Mouse (Mus musculus): Measurements from ENCODE around the gene Maml2. TPM values are rescaled to one million over a fixed set of nuclear protein-coding genes. Genes with fewer than 3 reads are reported as not detected.

Maml2 gene
- polyA plus RNA-seq, 1 experiment from 2014 or later, result 12.9 TPM

DNA sequence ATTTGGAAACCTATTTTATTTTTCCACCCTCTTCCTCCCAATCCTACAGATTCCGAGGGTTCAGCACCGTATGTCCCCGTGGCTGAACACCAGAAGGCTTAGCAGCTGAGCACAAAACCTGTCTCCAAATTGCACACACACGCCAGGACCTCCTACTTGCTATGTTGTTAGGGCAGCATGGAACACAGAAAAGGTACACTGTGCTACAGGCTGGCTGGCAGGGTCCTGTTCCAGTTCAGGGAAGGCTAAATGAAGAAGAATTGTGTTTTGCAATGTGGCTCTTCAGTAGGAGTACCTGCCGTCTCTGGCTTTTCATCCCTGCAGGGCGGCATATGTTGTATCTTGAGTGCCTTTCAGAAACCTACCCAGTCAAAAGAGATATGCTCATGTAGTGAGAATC is 300.0 kb downstream of the Maml2 start:
- Histone ChIP-seq H3K27ac (replicated peaks) (peak overlapping the region; percentile 30; the same call in 1 of the 2 replicates), H3K4me3 (no peak overlapping the region), H3K9me3 (no peaks in the 10 kb centered on the region), H3K4me2 (no peak overlapping the region), H3K36me3 (no peaks in the 10 kb centered on the region), H3K27me3 (no peaks in the 10 kb centered on the region), H3K9ac (no peak overlapping the region), H3K4me1 (replicated peaks) (peaks cover 32% of the 10 kb centered on the region)
- no peak for ATAC-seq (ENCODE audit: low read depth)
- 91% methylated on average over 6 of the region's 6 CpGs for WGBS

DNA sequence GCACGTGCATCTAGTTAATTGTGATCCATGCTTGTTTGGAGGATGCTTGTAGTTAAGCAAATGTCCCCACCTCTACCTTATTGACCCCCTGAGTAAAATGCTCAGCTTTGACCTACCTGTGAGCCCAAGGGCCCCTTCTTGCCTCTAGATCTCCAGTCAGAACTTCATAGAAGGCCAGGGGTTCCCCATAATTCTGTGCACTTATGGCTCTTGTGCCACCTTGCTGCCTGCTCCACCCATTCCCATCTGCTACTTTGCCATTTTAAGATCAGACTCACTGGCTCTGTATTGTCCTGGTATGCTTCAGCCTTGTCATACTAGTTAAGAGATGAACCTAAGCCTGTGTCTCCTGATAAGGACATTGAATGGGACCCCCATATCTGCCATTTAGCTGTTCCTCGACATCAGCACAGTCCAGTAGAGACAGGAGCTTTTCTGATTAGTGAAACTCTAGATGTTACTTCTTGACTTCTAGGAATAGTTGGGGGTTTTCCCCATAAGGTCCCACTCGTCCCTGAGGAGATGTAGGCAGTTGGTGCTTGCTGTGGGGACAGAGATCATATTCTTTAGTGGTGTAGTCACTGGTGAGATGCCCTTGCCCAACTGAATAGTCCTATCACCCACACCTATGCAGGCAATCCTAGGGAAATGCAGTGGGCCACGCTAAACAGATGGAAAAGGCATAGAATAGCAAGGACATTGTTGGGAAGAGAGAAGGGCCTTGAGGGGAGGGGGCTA is 301.0 kb downstream of the Maml2 start:
- Histone ChIP-seq H3K9me3 (no peaks in the 10 kb centered on the region), H3K9ac (no peak overlapping the region), H3K36me3 (no peaks in the 10 kb centered on the region), H3K4me3 (no peak overlapping the region), H3K4me1 (replicated peaks) (peaks cover 24% of the 10 kb centered on the region), H3K27ac (replicated peaks) (no peak overlapping the region), H3K4me2 (no peak overlapping the region), H3K27me3 (no peaks in the 10 kb centered on the region)
- WGBS, result 82% methylated on average over 4 of the region's 4 CpGs
- ATAC-seq (ENCODE audit: low read depth), result no peak

DNA sequence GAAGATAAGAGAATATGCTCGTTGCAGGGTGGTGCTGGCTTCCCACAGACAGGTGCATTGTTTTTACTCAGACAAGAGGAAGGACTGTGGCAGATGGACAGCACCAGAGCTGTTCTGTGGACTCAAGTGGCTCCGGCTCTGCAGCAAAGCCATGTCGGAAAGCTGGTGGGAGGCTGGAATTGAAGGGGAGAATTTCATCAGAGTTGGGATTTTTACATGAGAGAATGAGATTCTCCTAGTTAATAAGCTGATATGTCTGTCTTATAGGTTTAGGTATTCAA is 301.5 kb downstream of the Maml2 start:
- 80% methylated on average over 3 of the region's 3 CpGs for WGBS

DNA sequence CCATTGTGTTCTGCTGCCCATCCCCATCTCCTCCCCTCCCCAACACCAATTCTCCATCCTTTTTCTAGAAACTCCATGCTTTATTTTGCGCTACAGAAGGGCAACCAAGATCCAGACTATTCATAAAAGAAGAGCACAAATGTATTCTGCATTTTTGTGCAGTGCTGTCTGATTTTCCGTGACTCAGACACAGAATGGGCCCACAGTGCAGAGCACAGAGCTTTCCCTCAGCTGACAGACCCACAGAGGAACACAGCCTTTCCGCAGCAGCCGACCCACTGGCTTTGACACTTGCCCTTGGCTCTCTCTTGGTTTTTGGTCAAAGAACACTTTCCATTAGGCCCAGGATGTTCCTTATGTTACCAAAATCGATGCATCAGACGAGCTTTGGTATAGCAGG is 302.0 kb downstream of the Maml2 start:
- Histone ChIP-seq H3K27ac (replicated peaks) (no peak overlapping the region), H3K4me1 (replicated peaks) (peaks cover 15% of the 10 kb centered on the region)
- WGBS, result 86% methylated on average over 6 of the region's 6 CpGs

More for the DNA sequence above, 301.5 kb downstream of the Maml2 start:
- ATAC-seq (ENCODE audit: low read depth), result no peak
- no peaks in the 10 kb centered on the region for H3K36me3 ChIP-seq
- no peak overlapping the region for H3K27ac ChIP-seq (replicated peaks)
- no peak overlapping the region for H3K4me3 ChIP-seq
- H3K27me3 ChIP-seq, result no peaks in the 10 kb centered on the region
- peaks cover 20% of the 10 kb centered on the region for H3K4me1 ChIP-seq (replicated peaks)
- no peaks in the 10 kb centered on the region for H3K9me3 ChIP-seq
- no peak overlapping the region for H3K9ac ChIP-seq
- no peak overlapping the region for H3K4me2 ChIP-seq

DNA sequence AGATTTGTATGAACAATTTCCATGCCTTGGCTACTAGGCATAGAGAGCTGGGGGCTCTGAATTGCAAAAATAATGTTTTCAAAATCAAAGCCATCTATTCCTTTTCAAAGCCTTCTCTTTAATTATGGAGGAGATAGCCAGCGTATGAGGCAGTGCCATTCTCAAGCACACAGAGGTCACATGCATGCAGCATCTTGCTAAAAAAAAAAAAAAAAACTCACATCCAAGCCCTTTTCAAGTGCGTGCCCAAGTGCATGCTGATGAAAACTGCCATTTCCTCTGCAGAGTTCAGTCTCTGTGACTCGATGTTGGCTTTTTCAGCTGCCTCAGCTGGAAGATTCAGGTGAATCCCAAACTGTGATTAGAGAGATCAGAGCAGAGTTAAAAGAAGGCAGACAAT is 304.0 kb downstream of the Maml2 start:
- Histone ChIP-seq H3K9me3 (no peaks in the 10 kb centered on the region), H3K36me3 (no peaks in the 10 kb centered on the region), H3K27ac (replicated peaks) (no peak overlapping the region), H3K4me2 (no peak overlapping the region), H3K4me1 (replicated peaks) (0 out of 2 replicates have a peak, but pooled peaks cover 6% of the 10 kb centered on the region), H3K4me3 (no peak overlapping the region), H3K27me3 (no peaks in the 10 kb centered on the region), H3K9ac (no peak overlapping the region)
- 88% methylated on average over 3 of the region's 3 CpGs for WGBS
- no peak for ATAC-seq (ENCODE audit: low read depth)

More for the DNA sequence above, 302.0 kb downstream of the Maml2 start:
- Histone ChIP-seq H3K9ac (no peak overlapping the region), H3K9me3 (no peaks in the 10 kb centered on the region), H3K4me2 (no peak overlapping the region), H3K4me3 (no peak overlapping the region), H3K27me3 (no peaks in the 10 kb centered on the region), H3K36me3 (no peaks in the 10 kb centered on the region)
- ATAC-seq (ENCODE audit: low read depth), result no peak

DNA sequence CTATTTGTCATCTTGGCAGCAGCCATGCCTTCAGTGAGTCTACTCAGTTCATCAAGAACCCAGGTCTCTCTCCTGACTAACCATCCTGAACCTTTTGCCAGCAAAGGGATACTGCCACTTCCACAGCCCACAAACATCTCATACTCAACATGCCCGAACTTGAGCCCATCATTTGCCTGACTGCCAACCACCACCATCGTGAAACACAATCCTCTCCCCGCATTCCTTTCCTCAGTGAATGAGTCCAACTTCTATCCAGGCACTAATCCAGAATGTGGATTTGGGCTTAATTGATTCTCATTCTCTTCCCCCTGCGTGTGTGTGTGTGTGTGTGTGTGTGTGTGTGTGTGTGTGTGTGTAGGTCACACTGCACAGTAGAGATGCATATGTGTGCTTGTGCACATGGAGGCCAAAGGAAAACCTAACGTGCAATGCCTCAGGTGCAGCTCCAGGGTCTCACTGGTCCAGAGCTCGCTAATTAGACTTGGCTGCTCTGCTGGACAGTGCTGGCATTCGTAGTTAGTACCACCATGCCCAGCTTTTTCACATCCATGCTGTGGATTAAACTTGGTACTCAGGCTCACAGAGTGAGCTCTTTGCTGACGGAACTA is 305.9 kb downstream of the Maml2 start:
- WGBS, result 91% methylated on average over 8 of the region's 8 CpGs
- H3K4me1 ChIP-seq (replicated peaks), result no peaks in the 10 kb centered on the region
- H3K27ac ChIP-seq (replicated peaks), result no peak overlapping the region
- H3K4me2 ChIP-seq, result no peak overlapping the region
- no peak overlapping the region for H3K9ac ChIP-seq
- no peaks in the 10 kb centered on the region for H3K9me3 ChIP-seq
- ATAC-seq (ENCODE audit: low read depth), result no peak
- H3K27me3 ChIP-seq, result no peaks in the 10 kb centered on the region
- no peak overlapping the region for H3K4me3 ChIP-seq
- no peaks in the 10 kb centered on the region for H3K36me3 ChIP-seq

DNA sequence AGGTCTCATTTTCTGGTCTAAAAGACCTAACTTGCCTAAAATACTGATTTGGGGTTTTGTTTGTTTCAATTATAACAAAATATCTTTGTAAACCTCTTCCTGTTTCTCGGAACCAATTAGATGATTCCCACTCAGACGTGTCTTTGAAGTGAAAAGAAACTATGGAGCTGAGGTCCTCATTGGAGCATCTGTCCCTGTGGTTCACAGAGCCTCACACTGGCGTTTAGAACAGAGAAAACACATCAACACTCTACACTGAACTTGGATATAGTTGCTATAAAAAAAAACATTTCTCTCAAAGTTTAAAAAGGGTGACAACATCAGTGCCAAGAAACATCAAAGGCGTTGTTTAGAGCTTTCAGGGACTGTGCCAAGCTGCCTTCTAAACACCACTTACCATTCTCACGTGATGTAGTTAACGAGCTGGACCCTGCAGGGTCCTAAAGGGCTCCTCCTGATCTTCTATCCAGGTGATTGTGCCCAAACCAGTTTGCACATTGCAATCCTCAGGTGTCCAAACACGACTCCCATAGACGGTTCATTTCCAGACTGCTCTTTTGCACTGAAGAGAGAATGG is 309.9 kb downstream of the Maml2 start:
- Histone ChIP-seq H3K27ac (replicated peaks) (no peak overlapping the region), H3K4me2 (no peak overlapping the region), H3K9ac (no peak overlapping the region), H3K4me1 (replicated peaks) (peaks cover 5% of the 10 kb centered on the region), H3K9me3 (no peaks in the 10 kb centered on the region), H3K4me3 (no peak overlapping the region), H3K36me3 (no peaks in the 10 kb centered on the region), H3K27me3 (no peaks in the 10 kb centered on the region)
- ATAC-seq (ENCODE audit: low read depth), result no peak
- 81% methylated on average over 8 of the region's 8 CpGs for WGBS

DNA sequence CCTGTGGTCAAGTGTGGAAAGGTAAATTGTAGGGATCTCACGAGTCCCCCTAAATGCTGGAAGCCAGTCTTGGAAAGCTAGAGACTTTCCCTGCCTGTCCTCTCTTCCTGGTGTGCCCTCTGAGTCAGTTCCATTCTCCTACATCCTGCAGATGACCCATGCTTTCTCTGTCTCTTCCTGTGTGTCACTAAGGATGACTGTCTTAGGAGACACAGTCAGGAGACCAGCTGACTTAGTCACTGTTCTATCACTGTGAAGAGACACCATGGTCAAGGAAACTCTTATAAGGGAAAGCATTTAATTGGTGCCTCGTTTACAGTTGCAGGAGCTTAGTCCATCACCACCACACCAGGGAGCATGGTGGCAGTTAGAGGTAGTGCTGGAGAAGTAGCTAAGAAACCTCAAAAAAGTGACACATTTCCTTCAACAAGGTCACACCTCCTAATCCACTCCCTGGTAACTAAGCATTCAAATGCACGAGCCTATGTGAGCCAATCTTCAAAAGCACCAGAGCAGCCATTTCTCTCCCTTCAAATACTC is 310.8 kb downstream of the Maml2 start:
- no peak for ATAC-seq (ENCODE audit: low read depth)
- no peak overlapping the region for H3K4me3 ChIP-seq
- H3K9ac ChIP-seq, result no peak overlapping the region
- H3K4me1 ChIP-seq (replicated peaks), result peaks cover 14% of the 10 kb centered on the region
- no peaks in the 10 kb centered on the region for H3K27me3 ChIP-seq
- H3K9me3 ChIP-seq, result no peaks in the 10 kb centered on the region
- no peak overlapping the region for H3K27ac ChIP-seq (replicated peaks)
- no peak overlapping the region for H3K4me2 ChIP-seq
- 72% methylated on average over 3 of the region's 3 CpGs for WGBS
- no peaks in the 10 kb centered on the region for H3K36me3 ChIP-seq

DNA sequence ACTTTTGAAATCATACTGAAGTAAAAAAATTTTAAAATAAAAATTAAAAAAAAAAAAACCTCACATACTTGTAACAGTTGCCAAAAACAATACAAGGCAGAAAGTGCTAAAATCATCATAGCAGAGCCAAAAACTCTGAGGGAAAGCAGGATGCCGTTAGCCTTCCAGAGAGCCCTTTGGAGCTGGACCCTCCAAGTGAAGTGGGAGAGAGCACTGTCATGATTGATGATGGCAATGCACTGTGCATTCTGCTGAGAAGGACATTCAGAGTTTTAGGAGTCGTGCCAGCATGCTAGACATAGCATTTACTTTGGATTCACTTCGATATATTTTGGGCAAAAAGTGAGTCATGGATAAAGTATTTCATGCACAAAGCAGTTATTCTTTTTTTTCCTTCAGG is 313.8 kb downstream of the Maml2 start:
- Histone ChIP-seq H3K4me3 (no peak overlapping the region), H3K4me2 (no peak overlapping the region), H3K27ac (replicated peaks) (no peak overlapping the region), H3K27me3 (no peaks in the 10 kb centered on the region), H3K36me3 (no peaks in the 10 kb centered on the region), H3K9ac (no peak overlapping the region), H3K4me1 (replicated peaks) (peaks cover 30% of the 10 kb centered on the region), H3K9me3 (no peaks in the 10 kb centered on the region)
- no peak for ATAC-seq (ENCODE audit: low read depth)
- WGBS, result 53% methylated on average over 3 of the region's 3 CpGs

DNA sequence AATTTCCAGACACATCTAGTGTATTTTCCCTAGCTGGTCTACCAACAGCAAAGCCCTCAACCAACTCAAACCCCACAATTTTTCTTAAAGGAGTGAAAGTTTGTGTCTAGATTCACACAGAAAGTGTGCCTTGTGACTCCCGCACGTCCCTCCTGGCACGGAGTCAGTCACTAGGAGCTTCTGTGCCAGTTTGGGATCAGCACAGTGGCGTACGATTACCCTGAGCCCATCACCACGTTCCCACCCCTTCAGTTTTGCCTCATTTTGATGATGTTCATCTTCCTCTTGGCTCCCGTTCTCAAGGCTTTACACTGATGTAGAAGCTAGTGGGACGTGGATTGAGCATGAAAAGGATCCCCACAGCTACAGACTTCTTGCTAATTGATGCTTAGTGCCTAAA is 314.6 kb downstream of the Maml2 start:
- Histone ChIP-seq H3K4me1 (replicated peaks) (peaks cover 37% of the 10 kb centered on the region), H3K4me3 (no peak overlapping the region), H3K36me3 (no peaks in the 10 kb centered on the region), H3K9me3 (no peaks in the 10 kb centered on the region), H3K9ac (no peak overlapping the region), H3K27ac (replicated peaks) (no peak overlapping the region), H3K4me2 (no peak overlapping the region), H3K27me3 (no peaks in the 10 kb centered on the region)
- 53% methylated on average over 8 of the region's 8 CpGs for WGBS
- ATAC-seq (ENCODE audit: low read depth), result no peak

DNA sequence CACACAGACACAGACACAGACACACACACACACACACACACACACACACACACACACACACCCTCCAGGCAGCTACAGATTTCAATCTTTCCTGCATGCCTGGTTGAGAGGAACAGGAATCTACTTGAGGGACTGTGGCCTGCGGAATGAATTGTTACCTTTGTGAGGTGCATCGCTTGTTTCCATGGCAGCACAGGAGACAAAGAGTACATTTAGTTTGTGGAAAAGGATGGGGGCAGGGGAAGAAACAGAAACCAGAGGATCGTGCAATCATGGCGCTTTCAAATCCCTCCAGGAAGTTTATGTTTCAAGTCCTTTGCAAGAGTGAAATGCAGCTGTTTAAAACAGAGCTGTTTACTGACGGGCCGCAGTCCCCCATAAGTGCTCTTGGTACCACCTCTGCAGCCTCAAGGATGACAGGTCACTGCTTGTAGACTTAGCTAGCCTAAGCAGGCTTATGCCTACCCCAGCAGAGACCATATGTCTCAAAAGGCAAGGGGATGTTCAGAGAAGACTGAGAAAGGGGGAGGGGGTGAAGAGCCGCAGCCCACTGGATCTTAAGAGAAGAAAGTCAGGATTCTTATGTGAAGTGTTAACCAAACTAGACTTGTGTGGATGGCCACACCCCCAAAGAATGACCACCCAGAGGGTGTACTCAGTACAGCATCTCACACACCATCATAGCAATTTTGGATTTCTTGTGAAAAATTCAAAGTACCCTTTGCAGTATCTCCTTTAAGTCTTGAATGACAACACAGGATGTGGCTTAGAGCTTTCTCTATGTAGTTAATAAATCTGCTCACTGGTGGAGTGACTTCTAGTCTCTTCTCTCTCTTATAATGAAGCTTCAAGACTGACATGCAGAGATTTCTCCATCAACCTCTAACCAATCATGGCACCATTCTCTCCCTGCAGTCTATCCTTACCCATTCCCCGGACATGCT is 315.8 kb downstream of the Maml2 start:
- ATAC-seq (ENCODE audit: low read depth), result peak; percentile 34; the same call in 1 of the 2 replicates
- Histone ChIP-seq H3K9ac (no peak overlapping the region), H3K27ac (replicated peaks) (peak overlapping the region; percentile 59; the same call in 1 of the 2 replicates), H3K4me2 (no peak overlapping the region; the same call in 1 of the 2 replicates), H3K9me3 (no peaks in the 10 kb centered on the region), H3K4me3 (no peak overlapping the region), H3K4me1 (replicated peaks) (peaks cover 40% of the 10 kb centered on the region), H3K36me3 (no peaks in the 10 kb centered on the region), H3K27me3 (no peaks in the 10 kb centered on the region)
- 34% methylated on average over 8 of the region's 8 CpGs for WGBS

Measured in neural tube, embryonic 13.5 days (tissue).